Mouse (Mus musculus) megakaryocyte, embryonic 14.5 days (primary cell): ENCODE measurements around the gene Fam193b.

Source experiments
- FLI1 ChIP-seq: IDR thresholded peaks from 2 replicates; pipeline ENCODE4 v1.6.1; 2012; ENCODE audit warnings: low read length, inconsistent platforms, mixed read lengths
- GATA1 ChIP-seq: IDR thresholded peaks from 3 replicates; pipeline ENCODE4 v1.6.1; 2012; ENCODE audit warnings: mixed read lengths, low read length, inconsistent platforms, borderline replicate concordance

- no peak; the same call in 2 of the 3 replicates for TF ChIP-seq GATA1
- TF ChIP-seq FLI1 = no peak
Measured at GRCm38 (mm10) chr13:55527834-55528772, 42.8 kb downstream of the Fam193b start.
